Mouse (Mus musculus): ENCODE results near the gene BC035947.
"Not testable (repeated sequence)": the region's sequence is repeated elsewhere in the genome, so short reads cannot be mapped to it uniquely, and the experiment has no call there.

The BC035947 gene

DNA sequence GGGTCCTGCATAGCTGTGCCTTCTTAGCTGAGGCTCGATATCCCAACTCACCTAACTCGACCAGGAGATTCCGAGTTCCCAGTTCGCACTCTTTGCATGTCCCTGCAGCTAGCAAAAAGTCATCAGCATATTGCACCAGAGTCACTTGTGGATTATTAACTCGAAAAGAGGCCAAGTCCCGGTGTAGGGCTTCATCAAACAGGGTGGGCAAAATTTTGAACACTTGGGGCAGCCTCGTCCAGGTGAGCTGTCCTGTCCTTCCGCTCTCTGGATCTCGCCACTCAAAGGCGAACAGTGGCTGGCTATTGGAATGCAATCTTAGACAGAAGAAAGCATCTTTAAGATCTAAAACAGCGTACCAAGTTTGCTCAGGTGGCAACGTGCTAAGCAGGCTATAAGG is 10.1 kb downstream of the BC035947 start:
- not testable (repeated sequence) for DNase-seq (ENCODE audit: low read depth, low spot score)

DNA sequence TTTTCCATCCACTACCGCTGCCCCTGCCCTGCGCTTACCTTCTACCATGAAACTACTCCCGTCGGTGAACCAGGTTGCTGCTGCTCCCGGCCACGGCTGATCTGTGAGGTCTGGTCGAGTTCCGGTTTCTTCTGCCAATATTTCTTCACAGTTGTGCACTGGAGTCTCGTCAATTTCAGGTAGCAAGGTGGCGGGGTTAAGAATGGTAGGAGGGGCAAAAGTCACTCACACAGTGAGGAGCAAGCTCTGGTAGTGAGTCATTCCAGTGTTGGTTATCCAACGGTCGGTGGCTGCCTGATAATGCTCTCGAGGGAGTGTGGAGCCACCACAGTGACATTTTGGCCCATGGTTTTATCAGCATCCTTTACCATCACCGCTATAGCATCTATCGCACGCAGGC is 10.9 kb downstream of the BC035947 start:
- no peak for DNase-seq (ENCODE audit: low read depth, low spot score)

DNA sequence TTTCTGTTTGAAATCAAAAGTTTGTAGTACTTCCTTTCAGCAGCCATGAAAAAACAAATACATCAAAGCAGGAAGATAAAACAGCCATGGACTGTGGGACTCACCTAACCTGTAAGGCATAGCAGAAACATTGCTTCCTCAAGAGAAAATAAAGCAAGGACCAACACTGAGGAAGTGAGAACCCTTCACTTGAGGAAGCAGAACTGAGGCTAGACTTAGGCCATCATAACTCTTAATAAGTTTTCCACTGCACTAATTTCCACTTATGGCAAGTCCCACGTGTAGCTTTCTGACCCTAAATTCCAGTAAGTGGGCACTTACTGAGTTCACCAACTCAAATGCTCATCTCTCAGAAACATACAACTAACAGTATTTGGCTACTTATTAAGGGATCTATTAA is 21.8 kb downstream of the BC035947 start:
- DNase-seq (ENCODE audit: low read depth, low spot score): peak; percentile 65

DNA sequence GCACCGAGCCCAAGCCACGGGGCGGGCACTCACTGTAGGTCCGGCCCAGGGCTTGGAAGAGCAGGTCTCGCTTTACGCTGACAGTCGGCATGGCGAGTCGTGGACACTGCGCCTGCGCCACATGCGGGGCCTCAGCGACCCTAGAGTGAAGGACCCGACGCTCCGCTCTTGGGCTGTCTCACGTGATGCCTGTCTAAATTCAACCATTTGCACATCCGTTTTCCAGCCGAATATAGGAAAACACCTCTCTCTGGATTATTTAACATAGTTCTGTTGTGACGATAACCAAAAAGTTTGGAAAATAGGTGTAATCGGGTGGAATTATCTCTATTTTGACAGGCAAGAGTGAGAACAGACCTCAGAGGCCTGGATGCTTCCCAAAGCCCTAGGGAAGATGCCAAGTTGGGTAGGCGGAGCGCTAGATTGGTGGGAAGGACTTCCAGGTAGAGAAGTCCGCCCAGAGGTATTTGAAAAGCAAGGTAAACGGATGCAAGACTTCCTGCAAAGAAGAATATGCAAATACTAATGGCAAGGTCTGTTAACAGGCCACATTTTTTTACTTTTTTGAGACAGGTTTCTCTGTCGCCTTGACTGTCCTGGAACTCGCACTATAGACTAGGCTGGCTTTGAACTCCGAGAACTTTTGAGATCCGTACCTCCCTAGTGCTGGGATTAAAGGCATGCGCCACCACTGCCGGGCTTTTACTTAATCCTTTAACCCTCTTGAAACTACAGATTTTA is 23.0 kb downstream of the BC035947 start, which contains the start of gene Farsb:
Gene Farsb (minus strand): TSS at position 146 of the 741 bp plus-strand sequence.
- DNase-seq (ENCODE audit: low read depth, low spot score): peak; percentile 96

DNA sequence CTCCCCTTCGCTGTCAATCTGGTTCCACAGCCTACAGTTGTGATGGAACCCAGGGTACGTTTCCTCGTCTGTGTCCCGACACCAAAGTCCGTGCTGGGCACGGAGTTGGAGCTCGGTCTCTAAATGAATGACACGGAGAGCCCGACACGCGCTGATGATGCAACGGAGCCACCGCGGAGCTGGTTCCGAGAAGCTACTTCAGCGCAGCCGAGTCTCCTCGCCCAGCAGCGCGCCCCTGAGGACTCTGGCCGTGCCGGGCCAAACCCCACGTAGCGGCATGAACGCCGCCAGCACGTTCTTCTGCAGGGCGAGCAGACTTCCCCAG is 23.6 kb downstream of the BC035947 start:
- DNase-seq (ENCODE audit: low read depth, low spot score): no peak

DNA sequence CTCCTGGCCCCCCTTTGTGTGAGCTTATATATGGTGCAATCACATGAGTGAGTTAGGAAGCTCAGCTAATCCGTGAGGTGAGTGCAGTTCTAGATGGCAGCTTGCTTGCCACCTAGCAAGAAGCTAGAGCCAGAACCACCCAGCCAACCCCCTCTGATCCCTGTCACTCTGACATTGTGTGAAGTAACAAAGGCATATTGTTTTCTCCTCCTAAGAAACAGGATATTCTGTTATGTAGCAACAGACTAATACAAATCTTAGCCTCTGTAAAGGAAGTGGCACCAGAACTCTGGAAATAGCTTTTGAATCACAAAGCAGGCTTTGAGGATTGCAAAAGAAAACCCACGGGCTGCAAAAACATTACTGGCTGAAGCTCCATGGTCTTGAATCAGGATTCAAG is 27.6 kb downstream of the BC035947 start:
- DNase-seq (ENCODE audit: low read depth, low spot score): no peak

DNA sequence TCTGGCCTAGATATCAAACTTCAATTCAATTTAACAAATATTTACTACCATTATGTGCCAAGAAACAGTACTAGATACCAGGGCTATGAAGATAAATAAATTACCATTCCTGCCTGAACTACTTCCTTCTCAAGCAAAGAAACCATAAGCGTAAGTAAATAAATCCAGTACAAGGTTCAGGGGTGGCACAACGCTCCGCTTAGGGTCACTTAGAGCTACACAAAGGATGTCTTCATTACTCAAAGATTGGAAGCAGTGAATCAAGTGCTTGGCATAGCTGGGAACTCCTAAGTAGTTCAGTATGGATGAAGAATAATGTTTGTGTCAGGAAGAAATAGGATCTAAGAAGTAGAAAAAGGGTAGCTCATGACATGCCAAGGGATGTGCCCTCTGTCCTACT is 28.5 kb downstream of the BC035947 start:
- DNase-seq (ENCODE audit: low read depth, low spot score): no peak

DNA sequence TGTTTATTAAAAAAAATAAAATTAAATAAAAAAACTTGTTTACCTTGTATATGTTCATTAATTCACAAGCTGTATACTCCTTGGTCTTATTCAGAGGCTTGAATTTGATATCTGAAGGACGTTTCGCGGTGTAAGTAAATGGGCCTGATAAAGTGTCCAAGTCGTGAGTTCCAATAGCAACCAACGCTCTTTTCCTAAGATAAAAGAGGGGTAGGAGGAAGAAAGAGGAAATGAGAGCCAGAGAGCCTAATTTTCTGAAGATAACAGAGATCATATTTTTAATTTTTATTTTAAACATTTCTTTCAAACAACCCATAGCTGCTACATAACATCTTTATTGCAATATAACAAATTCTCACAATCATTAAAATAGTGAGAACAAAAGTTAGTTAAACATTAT is 39.5 kb downstream of the BC035947 start:
- no peak for DNase-seq (ENCODE audit: low read depth, low spot score)

DNA sequence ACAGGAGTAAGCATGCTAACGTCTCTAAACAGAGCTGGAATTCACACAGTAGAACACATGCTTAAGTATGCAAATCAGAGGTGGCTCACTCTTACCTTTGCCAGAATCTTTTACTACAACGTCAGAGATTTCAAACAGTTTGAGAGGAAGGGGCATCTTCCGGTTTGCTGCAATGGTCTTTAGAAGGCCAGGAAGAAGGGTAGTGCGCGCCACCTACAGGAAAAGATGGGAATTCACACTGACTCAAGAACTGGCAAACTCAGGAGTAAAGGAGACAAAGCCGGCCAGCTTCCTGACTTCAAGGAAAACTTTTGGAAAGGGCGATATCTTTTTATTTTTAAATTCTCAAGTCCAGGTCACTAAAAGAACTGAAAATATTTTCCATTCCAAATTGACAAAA is 57.3 kb downstream of the BC035947 start:
- peak; percentile 35 for DNase-seq (ENCODE audit: low read depth, low spot score)

DNA sequence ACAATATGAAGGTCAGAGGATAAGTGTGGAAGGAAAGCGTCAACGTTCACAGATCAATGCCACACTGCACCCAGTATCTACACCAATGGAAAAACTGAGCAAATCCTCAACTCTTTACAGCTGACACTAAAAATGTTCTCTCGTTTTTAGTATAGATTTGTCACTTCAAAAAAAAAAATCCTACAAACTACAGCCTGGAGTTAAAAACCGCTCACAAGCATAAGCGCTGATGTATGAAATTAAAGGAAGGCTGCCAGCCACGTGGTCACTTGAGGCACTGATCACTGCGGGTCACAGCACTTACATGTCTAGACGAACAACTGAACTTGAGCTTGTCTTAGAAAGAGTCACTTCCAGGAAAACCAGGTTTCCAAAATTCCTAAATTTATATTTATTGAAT is 58.1 kb downstream of the BC035947 start:
- no peak for DNase-seq (ENCODE audit: low read depth, low spot score)

DNA sequence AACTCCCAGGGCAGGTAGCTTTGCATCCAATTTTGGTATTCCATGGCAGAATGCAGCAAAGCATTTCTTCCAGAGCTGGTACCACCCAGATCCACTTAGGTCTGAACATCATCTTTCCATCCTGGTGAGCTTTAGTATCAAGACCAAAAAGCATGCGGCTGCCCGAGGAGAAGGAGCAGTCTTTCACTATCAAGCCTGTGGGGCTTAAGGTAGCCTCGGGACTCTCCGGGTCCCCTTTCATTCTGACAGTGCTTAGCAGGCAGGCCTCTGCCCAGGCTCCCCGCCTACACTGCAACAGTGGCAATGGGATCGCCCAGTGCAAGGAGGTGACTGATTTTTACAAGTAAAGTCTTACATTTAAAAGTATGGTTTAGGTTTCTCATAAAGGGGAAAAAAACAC is 59.4 kb downstream of the BC035947 start:
- DNase-seq (ENCODE audit: low read depth, low spot score): no peak

DNA sequence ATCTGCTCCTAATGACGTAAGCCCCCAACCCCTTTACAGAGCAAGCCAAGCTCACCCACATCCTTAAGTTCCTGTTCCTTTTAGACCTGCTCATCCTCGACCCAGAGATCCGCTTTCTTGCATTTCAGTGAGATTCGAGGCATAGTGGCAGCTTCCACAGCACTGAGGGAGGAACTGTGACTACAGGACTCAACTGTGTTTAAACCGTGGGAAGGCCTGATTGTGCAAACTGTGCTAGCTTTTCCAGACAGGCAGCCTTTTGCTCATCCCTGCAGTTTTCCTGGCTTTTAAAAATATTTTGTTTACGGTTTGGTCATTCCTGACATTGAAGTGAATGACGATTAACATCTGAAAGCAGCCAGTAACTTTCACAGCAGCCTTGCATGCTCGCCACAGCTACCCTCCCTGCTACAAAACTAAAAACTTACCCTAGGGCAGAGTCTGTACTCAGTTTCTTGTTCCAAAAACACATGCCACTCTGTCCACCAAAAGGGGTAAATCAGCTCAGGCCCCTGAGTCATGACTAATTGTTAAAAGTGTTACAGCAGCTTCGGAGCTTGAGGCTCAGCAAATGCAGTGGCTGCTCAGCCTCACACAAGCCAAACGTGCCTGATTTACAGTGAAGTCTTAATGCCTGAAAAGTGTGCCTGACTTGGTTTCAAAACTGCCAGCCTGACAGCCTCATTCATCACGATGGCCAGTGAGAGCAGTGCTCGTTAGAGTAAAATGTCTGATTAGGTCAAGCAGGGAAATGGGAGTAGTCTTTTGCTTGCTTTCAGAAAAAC is 60.7 kb downstream of the BC035947 start:
- DNase-seq (ENCODE audit: low read depth, low spot score): no peak

DNA sequence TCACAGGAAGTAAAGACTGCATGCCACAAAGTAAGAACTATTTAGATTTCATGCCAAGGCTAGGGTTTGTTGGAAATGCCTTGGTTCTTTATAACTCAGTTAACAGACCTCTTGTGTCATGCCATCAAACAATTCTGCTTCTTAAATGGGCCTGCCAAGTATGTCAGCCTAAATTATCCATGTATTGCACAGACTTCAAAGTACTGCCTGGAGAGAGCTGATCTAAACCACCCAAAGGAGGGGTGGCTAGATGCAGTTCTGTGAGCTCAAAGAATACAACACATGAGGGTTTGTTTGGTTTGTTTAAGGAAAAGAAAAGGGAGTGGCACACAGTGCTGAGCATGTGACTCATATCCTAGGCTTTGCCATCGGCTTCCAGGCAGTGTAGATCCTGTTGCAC is 63.9 kb downstream of the BC035947 start:
- no peak for DNase-seq (ENCODE audit: low read depth, low spot score)
